Mouse (Mus musculus) thymus, adult 2 months (tissue): ENCODE measurements around the gene Gon7. TPM values are rescaled to one million over a fixed set of nuclear protein-coding genes. Genes with fewer than 3 reads are reported as not detected.
A peak's percentile ranks its signal among the peaks of the same experiment; 100 is the strongest.

Experiments used
- DNase-seq: peaks from one replicate; pipeline ENCODE4 v3.0.0; 2021
- H3K27ac ChIP-seq: fragments of 200-500 bp; 2 replicates; pipeline ENCODE4 v1.5.1; 2012; ENCODE audit warnings: low read length, control low read depth; ENCODE audit not compliant: control insufficient read depth, insufficient read depth
- H3K27me3 ChIP-seq: fragments of 200-500 bp; 2 replicates; pipeline ENCODE4 v1.6.1; 2012; ENCODE audit warnings: mild to moderate bottlenecking, low read length, moderate library complexity, mixed read lengths; ENCODE audit not compliant: control insufficient read depth, insufficient read depth
- H3K36me3 ChIP-seq: fragments of 200-500 bp; 2 replicates; pipeline ENCODE4 v1.6.1; 2012; ENCODE audit warnings: mild to moderate bottlenecking, low read length, moderate library complexity; ENCODE audit not compliant: control insufficient read depth, insufficient read depth
- H3K4me1 ChIP-seq: fragments of 200-500 bp; replicated peaks from 2 replicates; pipeline ENCODE4 v1.6.1; 2012; ENCODE audit warnings: low read length; ENCODE audit not compliant: control insufficient read depth, insufficient read depth
- H3K4me3 ChIP-seq: fragments of 200-500 bp; 2 replicates; pipeline ENCODE4 v1.5.1; 2012; ENCODE audit warnings: mild to moderate bottlenecking, low read length, control low read depth, moderate library complexity; ENCODE audit not compliant: control insufficient read depth, insufficient read depth
- CTCF ChIP-seq: fragments of 200-500 bp; IDR thresholded peaks from 2 replicates; pipeline ENCODE4 v1.5.1; 2012; ENCODE audit warnings: mild to moderate bottlenecking, control low read depth, low read length, moderate library complexity, borderline replicate concordance; ENCODE audit not compliant: control insufficient read depth, poor library complexity, insufficient read depth; ENCODE audit errors: extremely low read depth
- POLR2A ChIP-seq: fragments of 200-500 bp; IDR thresholded peaks from 2 replicates; pipeline ENCODE4 v1.6.1; 2012; ENCODE audit warnings: mild to moderate bottlenecking, low read length, control low read depth, moderate library complexity; ENCODE audit not compliant: control insufficient read depth, poor library complexity, insufficient read depth; ENCODE audit errors: extremely low read depth
- WGBS: fragments of 180-500 bp; shearing (Covaris S2); methylation state at CpG from one replicate; pipeline ENCODE4 v1.1.7; 2018; 5-methylcytosine and 5-hydroxymethylcytosine counted together
- polyA plus RNA-seq: library from polyadenylated mRNA; depleted of rRNA; stranded (reverse); fragments of >200 nt; gene quantifications from 2 replicates; pipeline ENCODE4 v1.2.3, GENCODE M21; 2012

Gene Gon7
- polyA plus RNA-seq, 1 experiment: 19.4 TPM

GRCm38 (mm10) chr12:102709896-102710295 is 47.7 kb downstream of the Gon7 start:
- DNase-seq: no peak
- Histone ChIP-seq H3K27ac (no peak overlapping the region), H3K27me3 (no peaks in the 10 kb centered on the region), H3K4me3 (no peak overlapping the region), H3K36me3 (no peaks in the 10 kb centered on the region), H3K4me1 (peaks cover 10% of the 10 kb centered on the region)
- TF ChIP-seq POLR2A (no peak), CTCF (no peak)
- 95% methylated on average over 5 of the region's 5 CpGs for WGBS

DNA sequence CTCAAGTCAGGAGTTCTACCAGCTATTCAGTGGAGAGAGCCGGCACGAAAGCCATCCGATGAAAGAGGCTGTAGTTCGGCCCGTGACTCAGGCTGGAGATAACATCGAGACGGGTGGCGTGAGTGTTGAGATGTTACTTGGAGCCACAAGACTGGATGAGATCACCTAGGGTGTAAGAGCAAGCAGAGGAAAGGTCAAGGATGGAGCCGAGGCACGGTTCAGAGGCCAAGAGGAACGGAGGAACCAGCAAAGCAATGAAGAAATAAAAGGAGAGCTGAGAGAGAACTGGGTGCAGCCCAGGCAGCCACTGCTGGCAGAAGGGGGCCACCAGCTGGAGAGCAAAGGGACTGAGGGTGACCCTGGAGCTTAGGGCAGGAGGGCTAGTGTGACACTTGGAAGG is 49.4 kb downstream of the Gon7 start:
- no peak for DNase-seq
- TF ChIP-seq POLR2A: no peak
- no peak for TF ChIP-seq CTCF
- Histone ChIP-seq H3K27ac (no peak overlapping the region), H3K4me1 (peaks cover 19% of the 10 kb centered on the region), H3K27me3 (no peaks in the 10 kb centered on the region), H3K36me3 (no peaks in the 10 kb centered on the region), H3K4me3 (no peak overlapping the region)
- WGBS: 91% methylated on average over 11 of the region's 11 CpGs

DNA sequence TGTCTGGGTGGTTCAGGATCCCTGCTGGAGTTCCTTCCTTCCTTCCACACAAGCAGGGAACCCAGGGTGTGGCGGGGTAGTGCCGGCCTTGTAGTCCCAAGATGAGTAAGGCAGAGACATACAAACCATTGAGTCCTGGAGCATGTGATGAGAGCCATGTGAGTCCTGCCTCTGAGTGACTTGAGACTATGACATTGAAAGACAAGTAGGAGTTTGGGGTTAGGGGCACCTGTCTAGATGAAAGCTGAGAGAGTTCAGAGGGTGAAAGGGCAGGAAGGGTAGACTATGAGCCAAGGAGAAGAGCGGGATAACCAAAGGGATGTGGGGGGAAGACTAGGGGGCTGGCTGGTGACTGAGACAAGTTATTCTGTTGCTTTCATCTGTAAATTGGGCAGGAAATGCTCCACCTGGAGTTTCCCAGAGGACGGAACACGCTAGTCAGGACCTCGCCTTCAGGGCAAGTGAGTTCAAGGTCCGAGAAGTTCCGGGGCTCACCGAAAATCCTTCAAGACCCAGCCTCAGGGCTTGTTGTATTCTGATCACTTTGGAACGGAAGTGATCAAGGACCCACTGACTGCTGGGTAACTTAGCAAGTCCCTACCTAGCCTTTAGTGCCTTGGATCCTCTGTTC is 50.7 kb downstream of the Gon7 start:
- 94% methylated on average over 10 of the region's 10 CpGs for WGBS
- H3K36me3 ChIP-seq: no peaks in the 10 kb centered on the region
- no peak overlapping the region for H3K27ac ChIP-seq
- no peak for DNase-seq
- TF ChIP-seq POLR2A (no peak), CTCF (no peak)
- H3K4me3 ChIP-seq: no peak overlapping the region
- peaks cover 26% of the 10 kb centered on the region for H3K4me1 ChIP-seq
- no peaks in the 10 kb centered on the region for H3K27me3 ChIP-seq

GRCm38 (mm10) chr12:102705906-102706640 is 51.5 kb downstream of the Gon7 start:
- H3K4me1 ChIP-seq: peaks cover 31% of the 10 kb centered on the region
- H3K27ac ChIP-seq: no peak overlapping the region
- H3K27me3 ChIP-seq: no peaks in the 10 kb centered on the region
- WGBS: 90% methylated on average over 6 of the region's 6 CpGs
- TF ChIP-seq POLR2A (no peak), CTCF (no peak)
- H3K4me3 ChIP-seq: no peak overlapping the region
- no peaks in the 10 kb centered on the region for H3K36me3 ChIP-seq
- DNase-seq: no peak

DNA sequence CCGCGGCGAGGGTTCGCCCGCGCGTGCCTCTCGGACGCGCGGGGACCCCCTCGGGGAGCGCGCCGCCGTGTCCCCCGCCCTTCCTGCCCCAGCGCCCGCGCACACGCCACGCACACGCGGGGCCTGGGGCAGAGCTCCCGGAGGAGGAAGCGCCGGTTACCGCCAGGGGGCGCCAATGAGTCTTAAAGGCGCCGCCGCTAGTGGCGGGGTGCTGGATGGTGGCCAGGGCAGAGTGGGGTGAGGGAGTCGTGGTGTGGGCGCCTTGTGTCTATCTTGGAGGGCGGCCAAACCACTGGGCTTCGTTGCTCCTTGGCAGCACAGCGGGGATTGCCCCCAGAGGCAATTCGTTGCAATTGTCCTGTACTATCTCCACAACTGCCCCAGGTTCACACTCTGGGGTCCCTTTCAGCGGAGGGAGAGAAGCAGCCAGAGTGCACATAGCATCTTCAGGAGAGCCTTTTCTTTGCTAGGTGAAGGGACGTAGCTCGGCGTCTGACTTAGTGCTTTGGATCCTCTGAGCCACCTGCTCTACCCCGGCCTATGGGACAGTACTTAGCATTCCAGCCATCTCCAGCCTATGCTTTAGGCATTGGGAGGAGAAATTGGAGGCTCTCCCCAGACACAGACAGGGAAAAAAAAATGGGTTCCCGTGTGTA is 52.3 kb downstream of the Gon7 start:
- peak overlapping the region; percentile 65 for H3K4me3 ChIP-seq
- peak; percentile 100 for TF ChIP-seq CTCF
- no peak for TF ChIP-seq POLR2A
- no peak overlapping the region for H3K27ac ChIP-seq
- DNase-seq: peak; percentile 89
- 3% methylated on average over 45 of the region's 45 CpGs for WGBS
- no peaks in the 10 kb centered on the region for H3K36me3 ChIP-seq
- peaks cover 37% of the 10 kb centered on the region for H3K4me1 ChIP-seq
- no peaks in the 10 kb centered on the region for H3K27me3 ChIP-seq

- TF ChIP-seq CTCF: no peak
- peak; percentile 12; the same call in 1 of the 2 replicates for TF ChIP-seq POLR2A
- WGBS: 5% methylated on average over 101 of the region's 105 CpGs
- DNase-seq: peak; percentile 50
- Histone ChIP-seq H3K4me1 (peaks cover 39% of the 10 kb centered on the region), H3K27me3 (no peaks in the 10 kb centered on the region), H3K4me3 (peak within 1 kb of the TSS; percentile 85), H3K27ac (peak within 1 kb of the TSS; percentile 15; the same call in 1 of the 2 replicates), H3K36me3 (no peaks in the 10 kb centered on the region)
Observed at GRCm38 (mm10) chr12:102704457-102705198, 53.0 kb downstream of the Gon7 start, which contains the start of gene Itpk1. Itpk1 (minus strand) TSS chr12:102704930.
